Mouse (Mus musculus) heart, postnatal 25 days (tissue): ENCODE data around the gene Creg2. TPM values are rescaled to one million over a fixed set of nuclear protein-coding genes. Genes with fewer than 3 reads are reported as not detected.
A peak's percentile ranks its signal among the peaks of the same experiment; 100 is the strongest.
"Not testable (repeated sequence)": the region's sequence is repeated elsewhere in the genome, so short reads cannot be mapped to it uniquely, and the experiment has no call there.

Experiments used
- DNase-seq: peaks from one replicate; pipeline ENCODE4 v3.0.0; 2022; ENCODE audit warnings: low spot score
- intact Hi-C: fragments of 180-260 bp; cut with DNase I; formaldehyde crosslinking; loops from one replicate; pipeline ENCODE4 v1.15.1; 2025
- total RNA-seq, 2 experiments: library from RNA; stranded (reverse); gene quantifications; 2 replicates each; pipeline ENCODE4 v1.2.3; 2021

Gene Creg2
- total RNA-seq, 2 experiments from 2014 or later: not detected

DNA sequence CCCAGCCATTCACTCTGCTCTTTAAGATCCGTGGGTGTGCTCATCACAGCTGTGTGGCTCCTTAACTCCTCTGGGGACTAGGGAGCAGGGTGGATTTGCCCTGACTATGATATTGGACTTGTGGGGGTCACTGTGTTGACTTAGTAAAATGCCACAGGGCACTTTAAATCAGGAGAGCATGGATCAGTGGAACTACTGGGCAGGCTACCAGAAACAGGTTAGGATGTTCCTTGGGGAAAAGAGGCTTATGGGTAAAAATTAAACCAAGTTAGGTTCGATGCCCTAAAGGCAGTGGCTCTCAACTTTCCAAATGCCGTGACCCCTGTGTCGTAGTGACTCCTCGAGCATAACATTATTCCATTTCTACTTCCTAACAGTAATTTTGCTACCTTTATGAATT lies 38.8 kb downstream of the Creg2 start:
- intact Hi-C loops: loop anchor here (10.0 kb wide), 1 partner anchor 932 kb away; no protein-coding TSS in a partner anchor
- no peak for DNase-seq

DNA sequence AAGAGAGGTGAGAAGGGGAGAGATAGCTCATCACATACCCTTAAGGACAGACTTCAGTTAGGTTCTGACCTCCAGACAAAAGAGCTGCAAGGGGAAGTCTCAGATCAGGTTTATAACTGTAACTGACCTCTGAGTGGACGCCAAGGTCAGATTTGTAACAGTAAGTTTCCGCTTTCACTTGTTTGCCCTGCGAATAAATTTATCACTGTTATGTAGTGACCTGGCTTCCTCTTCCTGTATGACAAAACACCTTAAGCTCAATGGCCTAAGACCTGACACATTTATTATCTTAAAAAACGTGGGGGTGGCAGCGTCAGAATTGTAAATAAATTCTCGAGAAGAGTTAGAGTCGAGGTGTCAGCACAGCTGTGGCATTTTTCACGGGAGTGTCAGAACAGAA lies 42.7 kb downstream of the Creg2 start:
- intact Hi-C loops: no loop called here
- DNase-seq: no peak

DNA sequence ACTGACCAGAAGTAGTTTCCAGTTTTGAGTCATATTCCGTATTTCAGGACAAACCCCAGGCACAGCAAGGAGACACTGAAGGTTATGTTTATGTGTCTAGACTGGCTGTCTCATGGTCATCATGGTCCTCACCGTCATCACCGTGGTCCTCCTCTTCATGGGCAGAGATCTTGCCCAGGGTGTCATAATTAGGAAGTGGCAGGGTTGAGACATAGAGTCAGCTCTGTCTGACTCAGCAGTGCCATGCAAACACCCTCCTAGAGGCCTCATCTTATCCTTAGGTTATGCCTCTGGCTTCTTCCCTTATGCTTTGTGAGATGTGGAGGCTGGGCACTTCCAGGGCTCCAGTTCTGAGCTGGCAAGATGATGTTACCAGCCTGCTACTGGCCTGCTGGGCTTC lies 48.8 kb downstream of the Creg2 start:
- DNase-seq: no peak
- intact Hi-C loops: no loop called here

DNA sequence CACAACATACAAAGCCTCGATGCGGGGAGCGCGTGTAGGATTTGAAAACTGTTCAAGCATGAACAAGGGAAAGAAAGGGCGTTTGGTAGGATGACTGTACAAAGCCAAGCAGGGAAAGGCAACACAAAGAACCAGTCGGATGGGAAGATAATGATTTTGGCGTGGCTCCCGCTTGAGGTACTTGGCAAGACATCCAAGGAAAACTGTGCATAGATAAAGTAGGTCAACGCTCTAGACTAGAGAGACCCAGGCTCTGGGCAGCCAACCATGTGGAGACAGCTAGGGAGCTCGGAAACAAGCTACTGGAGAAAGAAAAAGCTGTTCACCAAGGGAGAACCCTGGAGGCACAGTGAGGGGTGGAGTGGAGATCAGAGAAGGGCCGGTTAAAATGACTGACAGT lies 52.5 kb downstream of the Creg2 start:
- intact Hi-C loops: no loop called here
- DNase-seq: no peak

DNA sequence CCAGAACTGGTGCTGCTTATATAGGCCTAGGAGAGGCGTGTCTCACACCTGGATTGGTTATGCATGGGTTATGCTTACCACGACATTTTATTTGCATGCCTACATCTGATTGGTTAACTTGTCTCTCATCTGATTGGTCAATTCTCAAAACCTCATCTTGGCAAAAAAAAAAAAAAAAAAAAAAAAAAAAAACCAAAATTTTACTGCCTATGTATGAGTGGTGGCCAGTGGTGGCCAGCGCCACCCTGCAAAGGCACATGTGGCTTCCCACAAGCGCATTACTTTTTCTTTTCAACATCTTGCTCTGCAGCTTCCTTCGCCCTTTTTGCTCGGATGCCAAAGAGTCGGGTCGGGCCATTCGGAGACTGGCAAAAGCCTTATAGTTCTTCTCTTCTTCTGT lies 54.1 kb downstream of the Creg2 start:
- intact Hi-C loops, DNase-seq: not testable (repeated sequence)

DNA sequence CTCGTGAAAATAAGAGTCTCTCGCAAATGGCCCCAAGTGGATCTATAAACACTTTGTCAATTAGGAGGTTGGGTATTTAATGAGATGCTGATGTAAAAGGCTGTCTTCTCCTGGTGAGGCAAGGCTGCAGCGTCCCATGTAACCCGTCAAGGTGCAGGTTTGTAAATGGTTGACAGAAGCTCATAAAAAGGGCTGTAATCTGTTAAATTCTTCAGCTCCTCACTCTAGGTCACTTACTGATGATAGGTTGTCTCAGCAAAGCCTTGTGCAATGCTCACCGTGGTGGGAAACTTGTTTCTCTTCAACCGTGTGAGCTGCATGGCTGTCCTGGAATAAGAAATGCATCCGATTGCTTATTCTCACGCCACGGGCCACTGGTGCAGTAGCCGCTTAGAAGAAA lies 57.4 kb downstream of the Creg2 start:
- intact Hi-C loops: no loop called here
- DNase-seq: no peak

DNA sequence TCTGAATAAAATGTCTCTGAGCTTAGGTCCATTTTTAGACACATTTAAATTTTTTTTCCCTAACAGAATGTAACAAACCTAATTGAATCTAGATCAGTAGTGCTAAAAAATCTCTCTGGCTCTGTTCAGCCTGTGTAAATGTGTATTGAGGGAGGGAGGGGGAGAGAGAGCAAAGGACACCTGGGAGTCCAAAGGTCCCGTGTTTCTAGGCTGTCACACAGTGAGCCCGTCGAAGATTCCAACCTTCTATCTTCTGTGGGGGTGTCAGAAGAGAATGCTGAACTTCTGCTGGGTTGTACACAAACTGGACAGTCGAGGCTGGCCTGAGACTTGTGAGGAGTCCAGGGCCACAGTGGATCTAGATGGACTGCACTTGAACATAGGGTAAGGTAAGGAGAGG lies 59.2 kb downstream of the Creg2 start:
- no peak for DNase-seq
- intact Hi-C loops: no loop called here

DNA sequence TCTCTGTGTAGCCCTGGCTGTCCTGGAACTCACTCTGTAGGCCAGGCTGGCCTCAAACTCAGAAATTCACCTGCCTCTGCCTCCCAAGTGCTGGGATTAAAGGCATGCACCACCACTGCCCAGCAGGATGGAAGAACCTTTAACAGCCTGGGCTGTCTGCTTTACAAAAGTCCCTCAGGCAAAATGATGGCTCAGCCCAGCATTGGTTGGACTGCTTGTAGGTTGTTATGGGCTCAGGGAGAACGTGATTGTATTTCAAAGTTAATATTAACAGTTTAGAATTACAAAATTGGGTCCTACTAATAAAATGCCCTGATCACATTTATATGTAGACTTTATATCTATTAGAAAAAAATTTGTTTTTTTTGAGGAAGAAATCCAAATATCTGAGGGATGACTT lies 59.7 kb downstream of the Creg2 start:
- DNase-seq, intact Hi-C loops: not testable (repeated sequence)

DNA sequence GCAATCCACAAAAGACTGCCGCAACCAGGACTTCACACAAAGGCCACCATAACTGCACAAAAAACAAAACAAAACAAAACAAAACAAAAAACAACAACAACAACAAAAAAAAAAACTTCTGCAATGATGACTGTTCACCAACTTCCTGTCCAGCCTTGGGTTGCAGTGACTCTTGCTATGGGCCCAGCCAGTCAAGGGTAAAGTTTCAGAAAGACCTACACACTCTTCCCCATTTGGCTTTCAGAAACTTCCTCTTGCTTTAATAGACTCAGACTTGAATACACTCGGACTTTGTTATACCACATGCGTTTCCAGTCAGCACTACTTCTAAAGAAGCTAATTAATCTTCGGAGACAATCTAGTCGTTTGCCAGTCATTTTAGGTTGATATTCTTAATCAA lies 61.1 kb downstream of the Creg2 start:
- intact Hi-C loops: no loop called here
- DNase-seq: no peak

DNA sequence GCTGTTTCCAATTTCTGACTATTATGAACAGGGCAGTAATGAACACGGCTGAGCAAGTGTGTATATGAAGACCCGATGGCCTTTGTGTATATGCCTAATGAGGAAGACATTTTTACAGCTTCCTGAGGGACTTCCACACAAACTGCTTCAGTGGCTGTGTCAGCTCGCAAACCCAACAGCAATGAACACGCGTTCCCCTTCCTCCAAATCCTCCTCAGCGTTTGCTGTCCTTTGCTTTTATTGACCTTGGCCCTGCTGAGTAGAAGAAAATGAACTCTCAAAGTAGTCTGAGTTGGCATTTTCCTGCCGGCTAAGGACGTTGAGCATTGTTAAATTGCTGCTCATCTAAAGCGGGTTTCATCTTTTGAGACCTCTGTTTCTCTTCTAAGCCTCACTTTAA lies 65.9 kb downstream of the Creg2 start:
- no peak for DNase-seq
- intact Hi-C loops: no loop called here

DNA sequence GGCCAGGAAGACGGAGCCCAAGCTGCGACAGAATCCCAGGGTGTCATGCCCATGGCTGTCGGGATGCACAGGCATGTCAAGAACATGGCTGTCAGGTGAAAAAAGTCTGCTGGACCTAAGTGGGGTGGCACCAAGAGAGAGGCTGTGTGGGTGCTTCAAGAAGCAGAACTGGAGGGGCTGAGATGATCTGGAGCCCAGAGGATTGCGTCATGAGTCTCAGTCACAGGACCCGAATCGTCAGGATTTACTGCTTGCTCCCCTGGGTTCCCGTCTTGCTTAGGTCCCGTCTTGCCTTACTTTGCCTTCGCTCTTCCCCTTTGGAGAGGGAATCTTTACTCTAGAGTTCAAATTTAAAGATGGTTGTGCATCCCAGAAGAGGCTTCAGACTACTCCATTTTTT lies 68.1 kb downstream of the Creg2 start:
- intact Hi-C loops: no loop called here
- DNase-seq: no peak

DNA sequence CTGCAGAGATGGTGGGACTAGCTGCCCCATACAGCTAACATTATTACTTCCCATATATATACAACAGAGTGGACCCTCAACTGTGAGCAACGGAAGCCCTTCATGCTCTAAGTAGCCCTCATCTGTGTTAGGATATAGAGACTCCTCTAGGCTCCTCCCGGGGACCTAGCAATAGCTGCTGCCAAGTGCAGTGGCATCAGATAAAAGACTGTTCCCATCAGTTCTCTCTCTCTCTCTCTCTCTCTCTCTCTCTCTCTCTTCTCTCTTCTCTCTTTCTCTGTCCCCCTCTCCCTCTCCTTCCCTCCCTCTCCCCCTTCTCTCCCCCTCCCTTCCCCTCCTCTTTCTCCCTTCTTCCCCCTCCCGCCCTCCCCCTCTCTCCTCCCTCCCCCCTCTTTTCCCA lies 70.1 kb downstream of the Creg2 start:
- intact Hi-C loops: no loop called here
- DNase-seq: no peak

DNA sequence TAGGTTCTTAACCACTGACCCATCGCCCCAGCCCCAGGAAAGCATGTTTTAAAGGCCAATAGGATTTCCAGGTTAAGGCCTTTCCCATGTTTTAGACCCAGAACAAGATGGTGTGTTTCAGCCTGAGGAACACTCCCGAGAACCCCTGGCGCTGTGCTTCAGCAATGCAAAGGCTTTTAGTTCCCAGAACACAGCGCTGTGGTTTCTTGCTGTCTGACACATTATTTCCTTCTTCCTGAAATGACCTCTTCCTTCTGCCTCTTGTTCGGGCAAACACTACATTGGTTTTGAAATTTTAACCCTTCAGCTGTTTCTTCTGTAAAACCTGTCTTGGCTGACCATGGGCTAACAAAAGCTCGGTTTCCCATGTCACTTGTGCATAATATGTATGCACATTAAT lies 72.1 kb downstream of the Creg2 start:
- DNase-seq: no peak
- intact Hi-C loops: loop anchor here (5.0 kb wide), 1 partner anchor 42 kb away; no protein-coding TSS in a partner anchor

DNA sequence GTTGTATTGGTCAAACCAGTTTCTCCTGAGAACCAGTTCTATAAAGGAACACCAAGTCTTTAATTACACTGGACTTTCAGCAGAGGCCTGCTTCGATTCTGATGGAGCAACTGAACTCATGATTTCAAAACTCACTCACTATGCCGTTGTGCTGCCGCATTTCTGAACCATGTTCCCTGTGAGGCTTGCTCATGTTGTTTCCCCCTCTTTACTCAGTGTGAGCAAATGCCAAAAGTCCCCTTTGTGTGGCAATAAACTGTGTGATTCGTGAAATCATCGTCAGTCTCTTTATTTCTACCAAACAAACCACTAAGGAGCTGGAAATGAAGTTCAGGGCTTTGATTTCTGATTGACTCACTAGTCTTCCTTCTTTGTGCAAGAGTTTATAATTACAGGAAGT lies 72.8 kb downstream of the Creg2 start:
- intact Hi-C loops: loop anchor here (5.0 kb wide), 1 partner anchor 41 kb away; no protein-coding TSS in a partner anchor
- no peak for DNase-seq

DNA sequence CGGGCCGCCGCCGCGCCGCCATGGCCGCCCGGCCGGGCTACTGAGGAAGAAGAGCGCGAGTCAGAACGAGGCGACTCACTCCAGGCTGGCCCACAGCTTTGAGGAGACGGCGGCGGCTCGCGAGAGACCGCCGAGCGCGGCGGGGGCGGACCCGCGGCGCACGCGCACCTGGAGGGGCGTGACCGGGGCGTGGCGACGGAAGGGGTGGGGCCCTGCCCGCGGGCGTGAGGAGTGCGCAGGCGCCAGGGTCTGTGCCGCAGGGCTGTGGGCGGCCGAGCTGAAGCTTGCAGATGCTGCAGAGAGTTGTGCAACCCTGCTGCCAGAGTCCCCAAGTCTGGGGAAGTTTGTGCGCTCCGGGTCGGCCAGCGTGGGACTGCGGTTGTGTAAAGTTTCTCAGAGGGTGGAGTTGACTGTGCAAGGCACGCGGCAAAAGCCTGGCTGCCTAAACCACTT lies 74.0 kb downstream of the Creg2 start, which contains the start of gene Rnf149:
TSS of gene Rnf149 (minus strand) at position 153 of the 453 bp plus-strand sequence.
- intact Hi-C loops: loop anchor here (5.0 kb wide), 1 partner anchor 40 kb away; no protein-coding TSS in a partner anchor
- peak; percentile 92 for DNase-seq

DNA sequence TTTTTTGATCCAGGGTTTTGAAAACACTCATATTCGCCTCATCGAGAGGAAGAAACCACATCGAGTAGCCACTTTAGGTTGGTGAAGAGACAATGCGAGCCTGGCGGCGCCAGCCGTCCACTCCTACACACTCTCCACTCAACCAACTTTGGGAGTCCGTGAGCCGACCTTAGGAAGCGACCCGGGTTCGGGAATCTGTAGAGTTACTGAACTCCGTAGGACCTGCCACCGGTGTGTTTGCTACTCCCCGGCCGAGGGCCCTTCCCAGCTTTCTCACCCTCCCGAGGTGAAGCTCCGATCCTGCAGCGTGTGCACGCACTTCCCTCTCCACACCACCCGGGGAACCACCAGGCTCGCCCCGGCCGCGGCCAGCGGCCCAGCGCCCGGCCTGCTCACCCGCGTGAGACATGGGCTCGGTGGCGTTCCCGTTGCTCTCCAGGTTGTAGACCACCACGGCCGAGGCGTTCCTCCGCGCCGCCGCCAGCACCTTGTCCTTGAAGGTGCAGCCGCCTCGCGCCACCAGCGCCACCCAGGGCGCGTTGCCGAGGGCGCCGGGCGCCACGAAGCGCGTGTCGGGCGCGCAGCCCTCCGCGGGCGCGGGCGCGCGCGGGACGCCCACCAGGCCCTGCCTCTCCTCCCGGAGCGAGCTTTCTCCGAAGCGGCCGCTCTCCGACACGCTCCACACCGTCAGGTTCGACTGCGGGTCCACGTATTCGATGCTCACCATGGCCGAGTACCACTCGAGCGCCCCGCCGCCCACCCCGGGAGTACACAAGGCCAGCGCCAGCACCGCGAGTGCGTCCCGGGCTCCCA lies 74.6 kb downstream of the Creg2 start:
- intact Hi-C loops: loop anchor here (5.0 kb wide), 1 partner anchor 39 kb away; no protein-coding TSS in a partner anchor
- DNase-seq: peak; percentile 38

DNA sequence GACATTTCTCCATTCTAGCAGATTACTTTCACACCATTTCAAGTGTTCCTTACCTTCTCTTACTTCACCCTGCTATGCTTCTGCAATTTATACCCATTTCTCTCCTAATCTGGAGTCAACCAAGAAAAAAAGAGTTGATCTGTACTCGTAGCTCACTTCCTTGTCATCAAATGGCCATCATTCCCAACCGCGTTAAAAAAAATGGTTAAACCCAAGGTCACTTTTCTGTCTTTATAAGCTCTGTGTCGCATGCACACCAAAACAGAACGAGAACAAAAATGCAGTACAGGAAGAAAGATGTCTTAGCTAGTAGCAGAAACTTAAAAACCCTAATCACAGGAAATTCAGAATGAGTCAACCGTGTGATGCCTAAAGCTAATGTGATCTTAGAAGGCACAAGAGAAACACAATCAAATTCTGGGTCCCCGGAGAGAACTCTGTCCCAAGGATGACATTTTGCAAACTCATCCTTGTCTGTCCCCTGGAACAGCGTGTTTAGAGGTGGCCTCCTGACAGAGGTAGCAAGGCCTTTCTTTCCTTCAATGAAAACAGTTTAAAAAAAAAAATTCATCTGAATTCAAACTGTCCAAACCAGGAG lies 75.4 kb downstream of the Creg2 start:
- intact Hi-C loops: loop anchor here (5.0 kb wide), 1 partner anchor 39 kb away; no protein-coding TSS in a partner anchor
- DNase-seq: no peak

DNA sequence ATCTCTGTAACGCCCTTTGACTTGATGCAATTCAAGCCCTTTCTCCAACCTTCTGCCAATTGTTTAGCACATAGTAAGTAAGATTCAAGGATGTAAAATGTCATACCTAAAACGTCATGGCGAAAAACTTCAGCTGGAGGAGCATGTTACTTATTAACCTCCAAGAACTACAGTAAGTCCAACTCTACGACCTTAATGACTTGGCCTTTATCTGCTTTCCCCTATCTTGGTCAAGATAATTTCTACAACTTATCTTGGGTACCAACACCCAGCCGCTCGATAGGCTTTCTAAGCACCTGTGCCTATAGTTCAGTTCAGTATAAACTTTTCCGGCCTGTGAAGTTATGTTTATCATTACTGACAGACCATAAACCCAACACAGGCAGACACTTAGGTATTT lies 77.4 kb downstream of the Creg2 start:
- intact Hi-C loops: no loop called here

DNA sequence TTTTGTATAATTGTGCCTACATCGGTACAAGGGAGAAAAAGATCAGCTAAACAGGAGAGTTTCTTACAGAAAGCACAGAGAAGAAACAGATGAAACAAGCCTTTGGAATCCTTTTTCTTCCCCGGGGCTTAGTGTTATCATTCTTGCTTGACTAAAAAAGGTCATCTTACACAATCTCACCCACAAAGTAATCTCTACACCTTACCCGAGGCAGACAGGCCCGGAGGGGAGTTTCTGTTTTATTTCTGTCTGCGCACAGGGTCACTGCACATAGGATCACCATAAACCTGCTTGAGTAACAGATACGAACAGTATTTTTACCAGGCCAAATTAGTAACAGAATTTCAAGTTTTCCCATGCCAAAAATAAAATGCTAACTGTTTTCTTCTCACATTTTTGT lies 79.6 kb downstream of the Creg2 start:
- intact Hi-C loops: no loop called here
- no peak for DNase-seq

More for the DNA sequence above, 77.4 kb downstream of the Creg2 start:
- no peak for DNase-seq
